Mouse (Mus musculus) midbrain, embryonic 16.5 days (tissue): ENCODE results near the gene Herc3. TPM values are rescaled to one million over a fixed set of nuclear protein-coding genes. Genes with fewer than 3 reads are reported as not detected.
A peak's percentile ranks its signal among the peaks of the same experiment; 100 is the strongest.

Experiments used
- ATAC-seq: fragments of 200-750 bp; cut with Nextera tagmentation; 2 replicates; pipeline ENCODE4 v1.8.0; 2017; ENCODE audit warnings: moderate TSS enrichment
- H3K27ac ChIP-seq: fragments of 300-500 bp; sonication (generic); 2 replicates; pipeline ENCODE4 v1.5.1; 2014; ENCODE audit warnings: mild to moderate bottlenecking, low read length, mixed read lengths
- H3K27me3 ChIP-seq: fragments of 300-500 bp; sonication (generic); 2 replicates; pipeline ENCODE4 v1.6.1; 2014; ENCODE audit warnings: low read depth, low read length, mixed read lengths; ENCODE audit not compliant: control insufficient read depth, insufficient read depth
- H3K36me3 ChIP-seq: fragments of 300-500 bp; sonication (generic); 2 replicates; pipeline ENCODE4 v1.6.1; 2014; ENCODE audit warnings: mild to moderate bottlenecking, low read length, moderate library complexity, mixed read lengths; ENCODE audit not compliant: control insufficient read depth, insufficient read depth
- H3K4me1 ChIP-seq: fragments of 300-500 bp; sonication (generic); 2 replicates; pipeline ENCODE4 v1.6.1; 2014; ENCODE audit warnings: mild to moderate bottlenecking, low read length, mixed read lengths; ENCODE audit not compliant: control insufficient read depth, insufficient read depth
- H3K4me2 ChIP-seq: fragments of 300-500 bp; sonication (generic); 2 replicates; pipeline ENCODE4 v1.6.1; 2014; ENCODE audit warnings: mild to moderate bottlenecking, low read length, mixed read lengths
- H3K4me3 ChIP-seq: fragments of 300-500 bp; sonication (generic); 2 replicates; pipeline ENCODE4 v1.5.1; 2014; ENCODE audit warnings: low read depth, mild to moderate bottlenecking, low read length, moderate library complexity, mixed read lengths
- H3K9ac ChIP-seq: fragments of 300-500 bp; sonication (generic); 2 replicates; pipeline ENCODE4 v1.6.1; 2014; ENCODE audit warnings: low read depth, low read length, mixed read lengths
- H3K9me3 ChIP-seq: fragments of 300-500 bp; sonication (generic); replicated peaks from 2 replicates; pipeline ENCODE4 v1.6.1; 2014; ENCODE audit warnings: mild to moderate bottlenecking, low read length, mixed read lengths; ENCODE audit not compliant: control insufficient read depth, poor library complexity, severe bottlenecking
- WGBS: fragments of 180-500 bp; shearing (Covaris S2); extraction: QIAGEN DNeasy Blood & Tissue Kit; methylation state at CpG from one replicate; pipeline ENCODE4 v1.1.7; 2014; 5-methylcytosine and 5-hydroxymethylcytosine counted together
- polyA plus RNA-seq: library from polyadenylated mRNA; unstranded; fragments of >200 nt; fragmentation: Nextera tagmentation; extraction: Ambion mirVana; gene quantifications from 2 replicates; pipeline ENCODE4 v1.2.1, GENCODE M21; 2015

Gene Herc3
- polyA plus RNA-seq, 1 experiment from 2014 or later, result 31.9 TPM

- no peak overlapping the region for H3K4me3 ChIP-seq
- no peak overlapping the region for H3K9ac ChIP-seq
- no peaks in the 10 kb centered on the region for H3K36me3 ChIP-seq
- WGBS, result 83% methylated on average over 7 of the region's 7 CpGs
- no peak for ATAC-seq
- no peak overlapping the region for H3K4me2 ChIP-seq
- peaks cover 28% of the 10 kb centered on the region for H3K4me1 ChIP-seq
- H3K9me3 ChIP-seq, result no peaks in the 10 kb centered on the region
- H3K27me3 ChIP-seq, result no peaks in the 10 kb centered on the region
- no peak overlapping the region for H3K27ac ChIP-seq
Measured at GRCm38 (mm10) chr6:58834470-58834869, 3.2 kb downstream of the Herc3 start.

- Histone ChIP-seq H3K4me1 (peaks cover 26% of the 10 kb centered on the region), H3K4me3 (no peak overlapping the region), H3K27ac (no peak overlapping the region), H3K9ac (no peak overlapping the region), H3K4me2 (no peak overlapping the region), H3K9me3 (no peaks in the 10 kb centered on the region), H3K36me3 (no peaks in the 10 kb centered on the region), H3K27me3 (no peaks in the 10 kb centered on the region)
- 85% methylated on average over 1 of the region's 1 CpGs for WGBS
- ATAC-seq, result no peak
Measured at GRCm38 (mm10) chr6:58835591-58835990, 4.3 kb downstream of the Herc3 start.

- peaks cover 24% of the 10 kb centered on the region for H3K4me1 ChIP-seq
- WGBS, result 91% methylated on average over 2 of the region's 2 CpGs
- H3K4me3 ChIP-seq, result no peak overlapping the region
- ATAC-seq, result no peak
- H3K9ac ChIP-seq, result no peak overlapping the region
- H3K27me3 ChIP-seq, result no peaks in the 10 kb centered on the region
- H3K4me2 ChIP-seq, result no peak overlapping the region
- H3K9me3 ChIP-seq, result no peaks in the 10 kb centered on the region
- H3K27ac ChIP-seq, result no peak overlapping the region
- no peaks in the 10 kb centered on the region for H3K36me3 ChIP-seq
Measured at GRCm38 (mm10) chr6:58836476-58836875, 5.2 kb downstream of the Herc3 start.

- Histone ChIP-seq H3K9ac (no peak overlapping the region), H3K4me1 (peaks cover 17% of the 10 kb centered on the region), H3K9me3 (no peaks in the 10 kb centered on the region), H3K4me2 (no peak overlapping the region), H3K27ac (peak overlapping the region; percentile 45; the same call in 1 of the 2 replicates), H3K27me3 (no peaks in the 10 kb centered on the region), H3K36me3 (no peaks in the 10 kb centered on the region), H3K4me3 (no peak overlapping the region)
- WGBS, result 9% methylated on average over 1 of the region's 1 CpGs
- ATAC-seq, result peak; percentile 46
Measured at GRCm38 (mm10) chr6:58837917-58838316, 6.7 kb downstream of the Herc3 start.

GRCm38 (mm10) chr6:58841208-58841607 is 9.9 kb downstream of the Herc3 start:
- Histone ChIP-seq H3K9ac (no peak overlapping the region), H3K4me2 (no peak overlapping the region), H3K27me3 (no peaks in the 10 kb centered on the region), H3K4me1 (peaks cover 8% of the 10 kb centered on the region; the same call in 1 of the 2 replicates), H3K4me3 (no peak overlapping the region), H3K27ac (no peak overlapping the region), H3K9me3 (no peaks in the 10 kb centered on the region), H3K36me3 (no peaks in the 10 kb centered on the region)
- 57% methylated on average over 2 of the region's 2 CpGs for WGBS
- no peak for ATAC-seq

- no peak overlapping the region for H3K9ac ChIP-seq
- no peak overlapping the region for H3K27ac ChIP-seq
- no peak overlapping the region for H3K4me2 ChIP-seq
- ATAC-seq, result no peak
- H3K36me3 ChIP-seq, result 0 out of 2 replicates have a peak, but pooled peaks cover 5% of the 10 kb centered on the region
- H3K4me3 ChIP-seq, result no peak overlapping the region
- H3K9me3 ChIP-seq, result no peaks in the 10 kb centered on the region
- H3K4me1 ChIP-seq, result peaks cover 8% of the 10 kb centered on the region; the same call in 1 of the 2 replicates
- no peaks in the 10 kb centered on the region for H3K27me3 ChIP-seq
- WGBS, result 64% methylated on average over 2 of the region's 2 CpGs
Measured at GRCm38 (mm10) chr6:58842186-58842585, 10.9 kb downstream of the Herc3 start.

- H3K4me2 ChIP-seq, result no peak overlapping the region
- H3K36me3 ChIP-seq, result 0 out of 2 replicates have a peak, but pooled peaks cover 6% of the 10 kb centered on the region
- no peak overlapping the region for H3K27ac ChIP-seq
- no peaks in the 10 kb centered on the region for H3K4me1 ChIP-seq
- H3K9me3 ChIP-seq, result no peaks in the 10 kb centered on the region
- H3K4me3 ChIP-seq, result no peak overlapping the region
- 84% methylated on average over 9 of the region's 9 CpGs for WGBS
- no peak for ATAC-seq
- H3K27me3 ChIP-seq, result no peaks in the 10 kb centered on the region
- H3K9ac ChIP-seq, result no peak overlapping the region
Measured at GRCm38 (mm10) chr6:58843580-58843979, 12.3 kb downstream of the Herc3 start.

GRCm38 (mm10) chr6:58844188-58844822 is 13.0 kb downstream of the Herc3 start:
- Histone ChIP-seq H3K4me2 (no peak overlapping the region), H3K36me3 (0 out of 2 replicates have a peak, but pooled peaks cover 6% of the 10 kb centered on the region), H3K9me3 (no peaks in the 10 kb centered on the region), H3K4me1 (peaks cover 2% of the 10 kb centered on the region), H3K9ac (no peak overlapping the region), H3K4me3 (no peak overlapping the region), H3K27me3 (no peaks in the 10 kb centered on the region), H3K27ac (no peak overlapping the region)
- no peak for ATAC-seq
- 81% methylated on average over 8 of the region's 8 CpGs for WGBS

GRCm38 (mm10) chr6:58846850-58847692 is 15.8 kb downstream of the Herc3 start:
- Histone ChIP-seq H3K4me3 (no peak overlapping the region), H3K36me3 (peaks cover 9% of the 10 kb centered on the region; the same call in 1 of the 2 replicates), H3K4me1 (peaks cover 5% of the 10 kb centered on the region), H3K27ac (no peak overlapping the region), H3K4me2 (no peak overlapping the region), H3K27me3 (no peaks in the 10 kb centered on the region), H3K9ac (no peak overlapping the region), H3K9me3 (no peaks in the 10 kb centered on the region)
- WGBS, result 95% methylated on average over 9 of the region's 9 CpGs
- ATAC-seq, result no peak
